Mouse (Mus musculus) heart, adult 11 months (tissue): ENCODE data around the gene Fam69a.

Experiments used
- DNase-seq: peaks from one replicate; pipeline ENCODE4 v3.0.0; 2022

Fam69a gene

GRCm38 (mm10) chr5:107978289-107979035 is 8.4 kb downstream of the Fam69a start:
- DNase-seq: peak; percentile 86

DNA sequence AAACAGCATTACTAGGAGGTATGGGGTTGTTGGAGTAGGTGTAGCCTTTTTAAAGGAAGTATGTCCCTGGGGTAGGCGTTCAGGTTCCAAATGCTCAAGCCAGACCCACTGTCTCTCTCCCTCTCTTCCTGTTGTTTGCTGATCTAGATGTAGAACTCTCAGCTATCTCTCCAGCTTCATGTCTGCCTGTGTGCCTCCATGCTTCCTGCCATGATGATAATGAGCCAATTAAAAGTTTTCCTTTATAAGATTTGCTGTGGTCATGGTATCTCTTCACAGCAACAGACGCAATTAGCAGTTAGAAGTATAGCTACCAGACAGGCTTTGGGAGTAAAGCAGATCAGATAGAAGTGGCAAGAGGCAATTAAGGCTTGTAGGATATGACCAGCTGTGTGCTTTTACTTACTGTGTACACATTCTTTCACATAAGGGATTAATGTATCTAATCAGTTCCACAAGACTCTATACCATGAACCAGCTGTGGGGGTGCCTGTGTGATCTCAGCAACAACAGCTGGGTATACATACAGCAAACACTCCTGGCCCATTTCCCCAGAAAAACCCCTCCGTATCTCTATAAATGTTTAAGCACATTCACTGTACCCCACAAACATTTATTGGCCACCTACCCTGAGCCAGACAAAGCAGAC is 9.1 kb downstream of the Fam69a start:
- peak; percentile 51 for DNase-seq

DNA sequence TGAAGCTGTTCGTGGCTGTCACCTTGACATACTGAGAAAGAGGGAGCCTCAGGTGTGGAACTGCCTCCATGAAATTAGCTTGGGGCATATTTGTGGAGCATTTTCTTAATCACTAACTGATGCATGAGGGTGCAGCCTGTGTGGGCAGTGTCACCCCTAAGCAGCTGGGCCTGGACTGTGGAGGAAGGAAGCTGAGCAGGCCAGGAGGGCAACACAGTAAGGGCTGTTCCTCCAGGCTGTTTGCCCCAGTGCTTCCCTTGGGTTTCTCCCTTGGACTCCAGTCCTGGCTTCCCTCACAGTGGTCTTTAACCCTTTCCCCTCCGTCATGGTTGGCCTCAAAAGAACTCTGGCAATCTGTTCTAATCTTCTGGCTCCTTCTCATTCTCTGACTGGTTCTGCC is 13.6 kb downstream of the Fam69a start:
- DNase-seq: peak; percentile 89

GRCm38 (mm10) chr5:107972444-107973272 is 14.2 kb downstream of the Fam69a start:
- peak; percentile 65 for DNase-seq

DNA sequence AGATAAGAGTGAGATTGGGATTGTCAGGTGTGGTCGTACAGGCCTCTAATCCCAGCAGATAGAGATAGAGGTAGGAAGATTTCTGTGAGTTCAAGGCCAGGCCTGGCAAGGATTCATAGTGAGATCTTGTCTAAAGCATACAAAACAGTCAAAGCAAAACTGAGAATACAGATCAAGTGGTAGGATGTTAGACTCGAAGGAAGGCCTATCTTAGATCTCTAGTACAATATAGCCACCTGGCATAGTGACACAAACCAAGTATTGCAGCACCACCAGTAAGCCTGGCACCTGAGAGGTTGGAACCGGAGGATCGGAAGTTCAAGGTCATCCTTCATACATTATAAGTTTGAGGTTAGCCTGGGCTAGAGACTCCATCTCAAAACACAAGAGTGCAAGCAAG is 15.8 kb downstream of the Fam69a start:
- DNase-seq: peak; percentile 64

DNA sequence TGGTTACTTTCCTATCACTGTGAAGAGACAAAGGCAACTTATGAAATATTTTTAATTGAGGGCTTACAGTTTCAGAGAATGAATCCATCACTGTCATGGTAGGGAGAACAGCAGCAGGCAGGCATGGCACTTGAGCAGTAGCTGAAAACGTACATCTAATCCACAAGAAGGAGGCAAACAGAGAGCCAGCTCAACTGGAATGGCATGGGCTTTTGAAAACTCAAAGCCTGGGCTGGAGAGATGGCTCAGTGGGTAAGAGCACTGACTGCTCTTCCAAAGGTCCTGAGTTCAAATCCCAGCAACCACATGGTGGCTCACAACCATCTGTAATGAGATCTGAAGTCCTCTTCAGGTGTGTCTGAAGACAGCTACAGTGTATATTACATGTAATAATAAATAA is 17.1 kb downstream of the Fam69a start:
- DNase-seq: peak; percentile 59

- peak; percentile 68 for DNase-seq
Observed at GRCm38 (mm10) chr5:107968079-107968478, 18.8 kb downstream of the Fam69a start.

GRCm38 (mm10) chr5:107966841-107967457 is 19.9 kb downstream of the Fam69a start:
- DNase-seq: peak; percentile 76

GRCm38 (mm10) chr5:107966156-107966555 is 20.7 kb downstream of the Fam69a start:
- peak; percentile 86 for DNase-seq

DNA sequence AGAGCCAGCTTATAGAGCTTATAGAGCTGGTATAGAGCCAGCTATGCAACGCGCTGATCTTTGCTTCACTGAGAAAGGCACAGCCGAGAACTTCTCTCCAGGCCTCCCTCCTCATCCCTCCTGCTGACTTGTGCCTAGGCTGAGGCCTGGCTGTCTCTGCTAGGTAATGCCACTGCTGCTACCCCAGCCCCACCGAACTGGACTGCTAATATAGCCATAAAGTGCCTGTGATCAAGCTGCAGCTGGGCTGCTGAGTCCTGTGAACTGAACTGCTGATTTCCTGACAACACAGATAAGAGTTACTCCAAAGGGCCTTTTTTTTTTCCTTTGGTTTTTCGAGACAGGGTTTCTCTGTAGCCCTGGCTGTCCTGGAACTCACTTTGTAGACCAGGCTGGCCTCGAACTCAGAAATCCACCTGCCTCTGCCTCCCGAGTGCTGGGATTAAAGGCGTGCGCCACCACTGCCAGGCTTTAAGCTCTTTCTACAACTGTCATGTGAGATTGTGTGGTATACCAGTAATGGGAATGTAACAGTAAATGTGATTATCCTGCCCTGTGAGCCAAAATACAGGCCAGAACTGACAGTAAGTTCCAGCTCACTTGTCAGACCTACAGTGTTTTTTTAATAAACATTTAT is 21.4 kb downstream of the Fam69a start:
- DNase-seq: peak; percentile 87

GRCm38 (mm10) chr5:107964031-107964758 is 22.7 kb downstream of the Fam69a start:
- DNase-seq: peak; percentile 78

DNA sequence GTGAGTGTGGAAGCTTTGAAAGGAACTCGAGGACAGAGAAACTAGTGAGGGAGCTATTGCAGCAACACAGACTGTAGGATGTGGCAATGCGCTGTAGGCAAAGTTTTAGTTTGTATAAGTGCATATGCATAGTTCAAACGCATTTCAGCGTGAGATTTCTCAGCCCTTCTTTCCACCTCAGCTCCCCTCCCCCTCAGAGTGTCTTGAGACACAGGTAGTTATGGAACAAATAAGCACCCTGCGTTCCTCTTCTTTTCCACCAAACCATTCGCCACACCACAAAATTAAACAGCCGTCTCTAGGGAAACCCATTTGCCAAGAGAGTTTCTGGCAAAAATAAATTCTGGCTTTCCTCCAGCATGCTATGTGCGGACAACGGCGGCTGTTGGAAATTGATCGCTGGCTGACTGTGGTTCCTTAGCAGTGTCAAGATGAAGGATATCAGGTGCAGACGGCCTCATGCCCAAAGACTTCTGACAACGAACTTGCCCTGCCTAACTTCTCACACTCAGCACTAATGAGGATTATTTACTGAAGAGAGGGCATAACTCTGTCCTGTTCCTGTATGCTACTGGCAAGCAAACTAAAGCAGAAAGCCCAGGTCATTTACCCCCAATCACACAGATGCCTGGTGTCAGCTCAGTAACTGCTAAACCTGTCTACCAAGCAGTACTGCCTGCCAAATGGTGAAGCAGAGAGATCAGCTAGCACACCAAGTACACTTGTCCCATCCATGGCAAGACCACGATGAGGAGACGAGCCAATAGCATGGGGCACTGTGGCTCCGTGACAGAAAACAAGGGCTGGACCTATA is 25.2 kb downstream of the Fam69a start:
- DNase-seq: peak; percentile 94

DNA sequence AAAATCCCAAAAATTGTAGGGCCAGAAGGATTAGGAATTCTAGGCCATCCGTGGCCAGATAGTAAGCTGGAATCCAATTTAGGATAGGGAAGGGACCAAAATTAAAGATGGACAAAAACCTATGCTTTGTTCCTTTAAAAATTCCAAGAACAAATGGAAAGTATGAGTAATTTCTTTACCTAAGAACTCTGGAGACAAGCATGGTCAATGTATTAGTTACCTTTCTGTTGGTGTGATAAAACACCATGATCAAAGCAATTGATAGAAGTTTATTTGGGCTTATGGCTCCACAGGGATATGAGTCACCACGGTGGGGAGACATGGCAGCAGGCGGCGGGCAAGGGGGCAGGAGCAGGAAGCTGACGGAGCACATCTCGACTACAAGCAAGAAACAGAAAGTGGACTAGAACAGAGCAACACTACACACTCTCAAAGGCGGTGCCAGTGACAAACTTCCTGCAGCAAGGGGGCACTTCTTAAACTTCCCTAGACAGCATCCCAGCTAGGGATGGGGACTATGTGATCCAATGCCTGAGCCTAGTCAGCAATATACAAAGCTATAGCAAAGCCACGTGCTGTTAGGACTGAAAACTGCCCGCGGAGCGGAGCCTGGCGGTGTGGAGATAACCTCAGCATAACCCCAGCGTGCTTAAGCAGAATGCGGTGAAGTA is 26.2 kb downstream of the Fam69a start:
- DNase-seq: peak; percentile 96

DNA sequence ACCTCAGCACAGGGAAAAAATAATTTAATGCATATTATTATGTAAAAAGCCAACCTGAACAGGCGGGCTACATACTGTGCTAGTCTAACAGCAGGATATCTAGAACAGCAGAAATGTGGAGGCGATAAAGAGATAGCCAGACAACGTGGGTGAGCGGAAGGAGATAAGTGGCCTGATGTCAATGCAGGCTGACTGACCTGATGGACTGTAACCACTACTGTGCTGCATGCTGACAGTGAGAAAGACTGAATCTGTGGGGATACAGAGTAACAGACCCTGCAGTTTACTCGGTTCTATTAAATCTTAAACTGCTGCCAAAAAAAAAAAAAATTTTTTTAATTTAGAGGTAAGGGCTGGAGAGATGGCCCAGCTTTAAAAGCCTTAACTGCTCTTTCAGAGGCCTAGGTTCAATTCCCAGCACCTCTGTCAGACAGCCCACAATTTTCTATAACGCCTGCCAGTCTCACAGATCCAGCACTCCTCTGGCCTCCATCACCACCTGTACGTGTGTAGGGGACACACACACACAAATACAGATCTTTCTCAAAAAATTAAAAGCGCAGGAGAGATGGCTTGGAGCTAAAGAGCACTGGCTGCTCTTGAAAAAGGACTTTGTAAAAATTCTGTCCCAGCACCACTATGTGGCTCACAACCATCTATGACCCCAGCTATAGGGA is 27.1 kb downstream of the Fam69a start:
- DNase-seq: peak; percentile 57

- peak; percentile 92 for DNase-seq
Observed at GRCm38 (mm10) chr5:107950643-107951042, 36.2 kb downstream of the Fam69a start.

- DNase-seq: peak; percentile 90
Observed at GRCm38 (mm10) chr5:107949607-107950006, 37.3 kb downstream of the Fam69a start.

DNA sequence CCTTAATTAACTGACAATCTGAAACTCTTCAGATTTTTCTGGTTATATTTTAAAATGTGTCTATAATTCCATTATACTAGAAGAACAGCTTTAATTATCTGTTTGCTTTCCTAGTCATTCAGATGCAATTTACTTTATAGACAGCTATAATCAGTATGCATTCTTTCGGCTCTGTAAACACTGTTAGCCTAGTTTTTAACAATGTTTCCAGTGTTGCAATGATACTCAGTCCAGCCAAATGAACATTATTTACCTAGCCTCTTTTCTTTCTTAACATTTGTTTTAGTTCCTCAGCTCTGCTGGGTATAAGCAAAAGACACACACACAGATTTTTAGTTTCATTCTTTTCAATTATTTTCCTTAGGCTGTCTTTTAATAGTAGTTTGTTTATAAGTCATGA is 38.0 kb downstream of the Fam69a start:
- DNase-seq: no peak

GRCm38 (mm10) chr5:107947548-107947947 is 39.3 kb downstream of the Fam69a start:
- peak; percentile 93 for DNase-seq

- DNase-seq: no peak
Observed at GRCm38 (mm10) chr5:107946475-107946874, 40.4 kb downstream of the Fam69a start.

GRCm38 (mm10) chr5:107943526-107943925 is 43.4 kb downstream of the Fam69a start:
- peak; percentile 90 for DNase-seq
